ENCODE assay signal across 9 mouse cellular contexts in the genomic region with DNA sequence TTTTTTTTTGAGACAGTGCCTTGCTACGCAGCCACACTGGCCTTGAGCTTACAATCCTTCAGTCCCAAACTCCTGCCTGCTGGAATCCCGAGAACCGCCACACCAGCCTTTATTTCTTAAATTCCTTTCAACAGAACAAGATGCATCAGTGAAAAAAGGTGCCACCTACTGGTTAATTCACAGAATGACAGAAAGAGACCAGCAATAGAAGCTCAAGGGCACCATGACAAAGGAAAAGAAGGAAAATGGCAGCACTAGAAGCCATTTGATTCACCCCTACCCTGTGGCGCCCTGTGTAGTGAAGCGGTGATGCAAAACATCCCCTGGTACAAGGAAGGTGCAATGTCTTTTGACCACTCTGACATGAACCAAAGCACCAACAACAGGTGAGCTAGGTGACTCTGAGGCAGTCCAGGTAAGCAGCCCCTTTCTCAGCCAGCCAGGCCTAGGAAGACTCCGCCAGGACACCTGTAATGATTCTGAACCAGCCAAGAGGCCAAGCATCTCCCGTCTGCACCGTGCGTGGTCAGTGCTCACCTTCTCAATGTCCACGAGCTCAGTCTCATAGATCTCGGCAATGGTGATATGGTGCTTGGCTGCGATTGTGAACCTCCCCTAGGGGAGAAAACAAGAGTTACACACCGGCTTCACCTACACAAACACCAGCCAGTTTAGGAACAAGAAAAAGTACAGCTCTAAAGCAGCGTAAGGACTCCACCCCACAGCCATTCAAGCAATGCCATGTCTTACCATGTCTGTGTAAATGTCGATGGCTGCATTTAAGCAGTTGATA. TPM values are rescaled to one million over a fixed set of nuclear protein-coding genes. Genes with fewer than 3 reads are reported as not detected.
A peak's percentile ranks its signal among the peaks of the same experiment; 100 is the strongest.
DNase-seq lines count a peak whose midpoint lies in the region; ATAC-seq and TF ChIP-seq lines count a peak whose summit lies in the region.
"Had no signal": no experiment of that assay in that cellular context is flagged by ENCODE, and none has a peak within 500 bp of the region (broad histone marks: within the 10 kb centered on the region; RNA-seq: fewer than 3 reads in every experiment).

No protein-coding gene starts in this region.

- DNase-seq in kidney, adult 2 months = peak; percentile 59
- DNase-seq in kidney, postnatal 10 days = no peak
- peak; percentile 54 for DNase-seq in ES-E14 (ENCODE audit: low read depth, low spot score)
- peak; percentile 77 for DNase-seq in forebrain, embryonic 14.5 days (ENCODE audit: low spot score)
- DNase-seq in spleen, adult 18-20 months = no peak
- no peak for DNase-seq in urinary bladder, postnatal 36 days (ENCODE audit: low spot score in 2 of 2)
- DNase-seq in left cerebral cortex, postnatal 4 days = no peak

- ATAC-seq in forebrain, embryonic 14.5 days = peak; percentile 74
- peak; percentile 89 for ATAC-seq in megakaryocyte progenitor cell, adult 5-6 weeks (replicated peaks; ENCODE audit: poor library complexity)

- no peaks in the 10 kb centered on the region for H3K27me3 ChIP-seq in kidney, adult 2 months (replicated peaks; ENCODE audit: control insufficient read depth, insufficient read depth, low read length)
- no peaks in the 10 kb centered on the region for H3K27me3 ChIP-seq in forebrain, embryonic 14.5 days (replicated peaks; ENCODE audit: control insufficient read depth, insufficient read depth, low read length)
- H3K27me3 ChIP-seq: stomach, embryonic 15.5 days had no signal

- H3K4me2 ChIP-seq in forebrain, embryonic 14.5 days (ENCODE audit: low read length) = no peak overlapping the region
- H3K4me2 ChIP-seq: stomach, embryonic 15.5 days had no signal

- WGBS in kidney, adult 2 months = 79% methylated on average over 15 of the region's 15 CpGs
- WGBS in forebrain, embryonic 14.5 days = 76% methylated on average over 15 of the region's 15 CpGs

- peak; percentile 24; the same call in 1 of the 2 replicates for TF ChIP-seq CTCF in kidney, adult 2 months (conservative IDR thresholded peaks at IDR 0.05; ENCODE audit: insufficient read depth, insufficient read length, low read depth, low read length)

- intact Hi-C loops in left cerebral cortex, postnatal 4 days (cut with DNase I) = no loop called here

- no peaks in the 10 kb centered on the region for H3K9me3 ChIP-seq in ES-E14 (ENCODE audit: control insufficient read depth, insufficient read depth, low read depth, low read length)
- no peaks in the 10 kb centered on the region for H3K9me3 ChIP-seq in forebrain, embryonic 14.5 days (replicated peaks; ENCODE audit: control insufficient read depth, low read length)
- H3K9me3 ChIP-seq: stomach, embryonic 15.5 days had no signal

- H3K27ac ChIP-seq in kidney, adult 2 months (ENCODE audit: insufficient read depth, low read depth, low read length) = no peak overlapping the region
- H3K27ac ChIP-seq in ES-E14 (ENCODE audit: insufficient read depth, low read depth, low read length, poor library complexity, severe bottlenecking) = peak overlapping the region; percentile 58
- no peak overlapping the region for H3K27ac ChIP-seq in forebrain, embryonic 14.5 days (ENCODE audit: low read depth, low read length)
- H3K27ac ChIP-seq: stomach, embryonic 15.5 days had no signal

- in situ Hi-C loops in ES-E14 (cut with MboI; ENCODE audit: low sequenced_read_pairs in 2 of 2, unreplicated experiment in 2 of 2) = no loop called here

- no peak overlapping the region for H3K4me3 ChIP-seq in kidney, adult 2 months (ENCODE audit: insufficient read depth, low read depth, low read length)
- peak overlapping the region; percentile 46 to 52; a peak in 3 of 4 replicates for H3K4me3 ChIP-seq in ES-E14 (ENCODE audit: insufficient read depth in 1 of 2, low read depth in 1 of 2, low read length in 2 of 2, poor library complexity in 1 of 2, severe bottlenecking in 1 of 2)
- no peak overlapping the region for H3K4me3 ChIP-seq in forebrain, embryonic 14.5 days (ENCODE audit: low read depth, low read length)
- H3K4me3 ChIP-seq: stomach, embryonic 15.5 days had no signal

- 0 out of 2 replicates have a peak, but pooled peaks cover 2% of the 10 kb centered on the region for H3K36me3 ChIP-seq in kidney, adult 2 months (ENCODE audit: control insufficient read depth, insufficient read depth, low read length)
- H3K36me3 ChIP-seq in ES-E14 (ENCODE audit: control insufficient read depth, insufficient read depth, low read length, poor library complexity, severe bottlenecking) = no peaks in the 10 kb centered on the region
- peaks cover 24% of the 10 kb centered on the region for H3K36me3 ChIP-seq in forebrain, embryonic 14.5 days (ENCODE audit: control insufficient read depth, insufficient read depth, low read length)
- H3K36me3 ChIP-seq: stomach, embryonic 15.5 days had no signal

- no peak for TF ChIP-seq POLR2A in kidney, adult 2 months (IDR thresholded peaks at IDR 0.05; ENCODE audit: low read depth, low read length)

- 0 out of 2 replicates have a peak, but pooled peaks cover 3% of the 10 kb centered on the region for H3K4me1 ChIP-seq in kidney, adult 2 months (ENCODE audit: control insufficient read depth, insufficient read depth, low read length)
- peaks cover 0 to 6% of the 10 kb centered on the region in 2 experiments; a peak in 1 of 4 replicates for H3K4me1 ChIP-seq in ES-E14 (ENCODE audit: control insufficient read depth in 2 of 2, insufficient read depth in 2 of 2, low read length in 2 of 2, poor library complexity in 1 of 2)
- H3K4me1 ChIP-seq in forebrain, embryonic 14.5 days (ENCODE audit: control insufficient read depth, insufficient read depth, low read length) = no peaks in the 10 kb centered on the region
- H3K4me1 ChIP-seq: stomach, embryonic 15.5 days had no signal

- peak overlapping the region; percentile 50; the same call in 1 of the 2 replicates for H3K9ac ChIP-seq in ES-E14 (ENCODE audit: insufficient read depth, low read depth, low read length, poor library complexity, severe bottlenecking)
- H3K9ac ChIP-seq in forebrain, embryonic 14.5 days (ENCODE audit: low read length) = no peak overlapping the region
- H3K9ac ChIP-seq: stomach, embryonic 15.5 days had no signal

TF ChIP-seq in ES-E14, 5 proteins besides CTCF, POLR2A, EP300 and RAD21:
- TF ChIP-seq CHD2 (IDR thresholded peaks at IDR 0.05; ENCODE audit: low read depth, low read length) = no peak

RNA-seq across cellular contexts. Expression of a gene that starts 25.7 kb away (rescaled TPM):
- polyA plus RNA-seq in kidney, adult 2 months (2012; rRNA removed) = 0.99 and 1.5 TPM in 2 replicates
- total RNA-seq in ES-E14 (2012; rRNA removed) = 4.2 and 5.4 TPM in 2 replicates
- 24.6 and 34.7 TPM in 2 replicates for polyA plus RNA-seq in forebrain, embryonic 14.5 days (2014; fragmentation: Nextera tagmentation; extraction: Ambion mirVana)
- total RNA-seq in megakaryocyte progenitor cell, adult 5-6 weeks (2015) = 0.64 and 0.81 TPM in 2 replicates
- total RNA-seq in megakaryocyte progenitor cell, adult 5-6 weeks (2017) = 0.37 and 0.84 TPM in 2 replicates
- 100 to 1,000 TPM; 122 to 135 TPM for total RNA-seq in left cerebral cortex, postnatal 4 days (2021)

RNA-seq across cellular contexts. Expression of a gene that starts 25.8 kb away (rescaled TPM):
- polyA plus RNA-seq in kidney, adult 2 months (2012; rRNA removed) = 10.1 and 12.0 TPM in 2 replicates
- 15.6 and 17.6 TPM in 2 replicates for total RNA-seq in ES-E14 (2012; rRNA removed)
- polyA plus RNA-seq in forebrain, embryonic 14.5 days (2014; fragmentation: Nextera tagmentation; extraction: Ambion mirVana) = 21.1 and 21.6 TPM in 2 replicates
- 15.4 and 16.1 TPM in 2 replicates for total RNA-seq in megakaryocyte progenitor cell, adult 5-6 weeks (2015)
- 18.7 and 20.9 TPM in 2 replicates for total RNA-seq in megakaryocyte progenitor cell, adult 5-6 weeks (2017)
- total RNA-seq in left cerebral cortex, postnatal 4 days (2021) = 10 to 100 TPM; 21.2 to 21.6 TPM

RNA-seq across cellular contexts. Expression of a gene that starts 34.2 kb away (rescaled TPM):
- 17.7 and 18.8 TPM in 2 replicates for polyA plus RNA-seq in kidney, adult 2 months (2012; rRNA removed)
- total RNA-seq in ES-E14 (2012; rRNA removed) = 50.8 and 62.9 TPM in 2 replicates
- 79.0 and 95.2 TPM in 2 replicates for polyA plus RNA-seq in forebrain, embryonic 14.5 days (2014; fragmentation: Nextera tagmentation; extraction: Ambion mirVana)
- 109 and 113 TPM in 2 replicates for total RNA-seq in megakaryocyte progenitor cell, adult 5-6 weeks (2015)
- 48.6 and 50.6 TPM in 2 replicates for total RNA-seq in megakaryocyte progenitor cell, adult 5-6 weeks (2017)
- total RNA-seq in left cerebral cortex, postnatal 4 days (2021) = 10 to 100 TPM; 11.4 to 12.6 TPM

RNA-seq across cellular contexts. Expression of a gene that starts 43.6 kb away (rescaled TPM):
- not detected in 2 replicates for polyA plus RNA-seq in kidney, adult 2 months (2012; rRNA removed)
- not detected in 2 replicates for total RNA-seq in ES-E14 (2012; rRNA removed)
- not detected in 2 replicates for polyA plus RNA-seq in forebrain, embryonic 14.5 days (2014; fragmentation: Nextera tagmentation; extraction: Ambion mirVana)
- total RNA-seq in megakaryocyte progenitor cell, adult 5-6 weeks (2015) = not detected in 2 replicates
- not detected in 2 replicates for total RNA-seq in megakaryocyte progenitor cell, adult 5-6 weeks (2017)
- under 1 TPM in 1 of 2 experiments, not detected in 1; 0.95 TPM for total RNA-seq in left cerebral cortex, postnatal 4 days (2021)
- polyA plus RNA-seq: stomach, embryonic 15.5 days had no signal

Comparison
In these comparisons a context has a peak if more than half of its experiments do, and no peak if none do; other contexts are left out.
1. DNase-seq: peak in kidney, adult 2 months (single experiment), ES-E14 (single experiment) and forebrain, embryonic 14.5 days (single experiment); none in kidney, postnatal 10 days (single experiment), spleen, adult 18-20 months (0 of 2), urinary bladder, postnatal 36 days (0 of 2) and left cerebral cortex, postnatal 4 days (single experiment).
2. H3K4me3 ChIP-seq: peak in ES-E14 (2 of 2); none in kidney, adult 2 months (single experiment) and forebrain, embryonic 14.5 days (single experiment).
3. RNA of a gene that starts 25.7 kb away (total RNA-seq): 122 to 135 TPM in left cerebral cortex, postnatal 4 days; 4.2 to 5.4 TPM in ES-E14 and 0.37 to 0.84 TPM in megakaryocyte progenitor cell, adult 5-6 weeks; every median in the first group is over 10 times any median in the second.